Mouse (Mus musculus): ENCODE measurements around the gene Dclre1c. TPM values are rescaled to one million over a fixed set of nuclear protein-coding genes. Genes with fewer than 3 reads are reported as not detected.

Gene Dclre1c
- total and polyA plus RNA-seq, 3 experiments, result 6.0 to 9.6 (median 7.0) TPM

DNA sequence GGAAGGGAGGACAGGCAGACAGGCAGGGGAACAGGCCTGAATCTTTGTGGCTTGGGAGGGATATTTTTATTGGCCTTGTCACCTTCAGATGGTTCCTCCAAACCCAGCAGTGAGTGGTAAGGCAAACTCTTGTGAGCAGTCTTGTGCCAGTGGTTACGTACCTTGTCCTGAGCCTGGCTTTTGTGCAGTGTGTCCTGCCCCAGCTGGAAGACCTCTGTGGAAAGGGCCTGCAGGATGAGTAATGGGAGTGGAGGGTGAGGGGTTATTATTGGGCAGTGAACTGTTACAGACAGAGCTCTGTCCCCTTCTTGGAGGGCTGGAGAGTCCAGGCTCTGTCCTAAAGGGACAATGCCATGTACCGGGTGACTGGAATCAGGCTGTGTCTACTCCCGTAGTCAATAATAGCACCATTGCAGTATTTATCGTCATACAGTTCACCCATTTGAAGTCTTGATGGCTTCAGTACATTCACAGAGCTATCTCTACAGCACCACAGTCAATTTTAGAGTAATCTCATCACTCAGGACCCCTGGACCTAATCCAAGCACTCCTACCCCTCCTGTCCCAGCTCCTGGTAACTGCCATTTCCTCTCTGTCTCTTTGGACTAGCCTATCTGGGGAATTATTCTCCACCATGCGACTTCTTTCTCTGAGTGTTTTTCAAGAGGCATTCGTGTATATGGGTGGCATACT, 11.6 kb downstream of the Dclre1c start:
- in situ Hi-C loops (cut with MboI; ENCODE audit: low pct_ligation_motif_present, low pct_unique_long_range_greater_than_20kb, low sequenced_read_pairs) (no loop called here), dilution Hi-C loops (cut with MboI; ENCODE audit: extremely low pct_ligation_motif_present, extremely low pct_unique_long_range_greater_than_20kb, low sequenced_read_pairs) (no loop called here)
- no peaks in the 10 kb centered on the region for H3K27me3 ChIP-seq (replicated peaks)
- no peaks in the 10 kb centered on the region for H3K9me3 ChIP-seq (replicated peaks; ENCODE audit: low read length)
- no peak overlapping the region for H3K4me2 ChIP-seq (ENCODE audit: insufficient read depth, low read depth, poor library complexity, severe bottlenecking)
- H3K4me1 ChIP-seq (ENCODE audit: control insufficient read depth in 1 of 2, insufficient read depth in 2 of 2), result no peaks in the 10 kb centered on the region
- peaks cover 33 to 64% of the 10 kb centered on the region in 2 experiments for H3K36me3 ChIP-seq (replicated peaks in 1 of 2; ENCODE audit: control insufficient read depth in 1 of 2, insufficient read depth in 1 of 2, low read length in 1 of 2)
- H3K79me2 ChIP-seq (replicated peaks; ENCODE audit: control insufficient read depth, extremely low read depth, insufficient read depth, poor library complexity, severe bottlenecking), result no peaks in the 10 kb centered on the region
- no peak overlapping the region for H3K4me3 ChIP-seq (replicated peaks in 1 of 3; ENCODE audit: low read depth in 2 of 3, low read length in 2 of 3, poor library complexity in 1 of 3)
- no peak overlapping the region for H3K27ac ChIP-seq (ENCODE audit: insufficient read depth, low read depth)
- TF ChIP-seq TBP (conservative IDR thresholded peaks at IDR 0.05; ENCODE audit: low read depth, low read length), result no peak
- no peak for TF ChIP-seq CHD2 (IDR thresholded peaks at IDR 0.05; ENCODE audit: low read length)
- TF ChIP-seq PAX5 (IDR thresholded peaks at IDR 0.05; ENCODE audit: low read length), result no peak
- no peak for TF ChIP-seq E2F4 (IDR thresholded peaks at IDR 0.05; ENCODE audit: insufficient replicate concordance, low read depth, low read length)
- no peak overlapping the region for H3K9ac ChIP-seq (ENCODE audit: insufficient read depth, low read depth)
- DNase-seq (ENCODE audit: extremely low read depth), result no peak

DNA sequence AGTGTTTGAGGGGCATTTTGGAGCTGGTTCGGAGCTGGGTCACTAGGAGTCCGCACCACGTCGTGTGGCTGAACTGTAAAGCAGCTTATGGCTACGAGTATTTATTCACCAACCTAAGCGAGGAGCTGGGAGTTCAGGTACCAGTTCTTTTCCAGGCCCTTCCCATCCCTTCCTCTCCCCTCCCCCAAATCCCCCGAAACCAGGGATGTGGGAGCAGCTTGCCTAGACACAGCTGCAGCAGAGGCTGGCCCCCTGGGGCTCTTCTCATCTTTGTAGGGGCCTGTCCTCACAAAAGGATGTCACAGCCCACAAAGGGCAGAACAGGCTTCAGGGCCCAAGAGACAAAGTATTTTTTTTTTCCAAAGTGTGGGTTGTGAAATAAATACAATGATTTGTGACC, 14.0 kb downstream of the Dclre1c start:
- TF ChIP-seq KAT2A (IDR thresholded peaks at IDR 0.05; ENCODE audit: insufficient replicate concordance, low read length), result no peak
- no peak for TF ChIP-seq MEF2A (IDR thresholded peaks at IDR 0.05; ENCODE audit: borderline replicate concordance, low read depth, low read length)
- no peak for TF ChIP-seq ZKSCAN1 (IDR thresholded peaks at IDR 0.05; ENCODE audit: borderline replicate concordance, low read depth, low read length)
- TF ChIP-seq TCF12 (IDR thresholded peaks at IDR 0.05; ENCODE audit: low read depth, low read length), result no peak
- TF ChIP-seq EP300 (IDR thresholded peaks at IDR 0.05; ENCODE audit: low read length), result no peak
- TF ChIP-seq MAX (IDR thresholded peaks at IDR 0.05; ENCODE audit: low read length), result no peak
- in situ Hi-C loops (cut with MboI; ENCODE audit: low pct_ligation_motif_present, low pct_unique_long_range_greater_than_20kb, low sequenced_read_pairs) (no loop called here), dilution Hi-C loops (cut with MboI; ENCODE audit: extremely low pct_ligation_motif_present, extremely low pct_unique_long_range_greater_than_20kb, low sequenced_read_pairs) (no loop called here)
- H3K9me3 ChIP-seq (replicated peaks; ENCODE audit: low read length), result no peaks in the 10 kb centered on the region
- H3K4me3 ChIP-seq (replicated peaks in 1 of 3; ENCODE audit: low read depth in 2 of 3, low read length in 2 of 3, poor library complexity in 1 of 3), result no peak overlapping the region
- no peaks in the 10 kb centered on the region for H3K79me2 ChIP-seq (replicated peaks; ENCODE audit: control insufficient read depth, extremely low read depth, insufficient read depth, poor library complexity, severe bottlenecking)
- H3K4me1 ChIP-seq (ENCODE audit: control insufficient read depth in 1 of 2, insufficient read depth in 2 of 2), result no peaks in the 10 kb centered on the region
- no peaks in the 10 kb centered on the region for H3K27me3 ChIP-seq (replicated peaks)
- H3K9ac ChIP-seq (ENCODE audit: insufficient read depth, low read depth), result no peak overlapping the region
- H3K27ac ChIP-seq (ENCODE audit: insufficient read depth, low read depth), result no peak overlapping the region
- H3K36me3 ChIP-seq (replicated peaks in 1 of 2; ENCODE audit: control insufficient read depth in 1 of 2, insufficient read depth in 1 of 2, low read length in 1 of 2), result peaks cover 34 to 68% of the 10 kb centered on the region in 2 experiments
- no peak overlapping the region for H3K4me2 ChIP-seq (ENCODE audit: insufficient read depth, low read depth, poor library complexity, severe bottlenecking)
- no peak for DNase-seq (ENCODE audit: extremely low read depth)

DNA sequence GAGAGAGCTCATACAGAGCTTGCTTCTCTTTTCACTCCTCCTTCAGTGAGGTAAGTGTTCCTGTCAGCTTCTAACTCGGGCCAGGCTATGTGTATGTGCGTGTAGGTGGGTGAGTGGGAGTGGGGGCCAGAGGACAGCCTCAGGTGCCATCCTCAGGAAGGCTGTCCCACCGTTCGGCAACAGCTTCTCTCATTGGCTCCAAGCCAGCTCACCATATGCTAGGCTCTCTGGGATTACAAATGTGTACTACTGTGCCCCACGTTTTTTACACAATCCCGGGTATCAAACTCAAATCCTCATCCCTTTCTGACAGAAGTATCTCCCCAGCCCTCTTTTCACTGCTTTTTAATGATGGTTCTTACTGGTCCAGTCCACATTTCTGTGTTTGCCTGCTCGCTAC, 20.3 kb downstream of the Dclre1c start:
- TF ChIP-seq PAX5 (IDR thresholded peaks at IDR 0.05; ENCODE audit: low read length), result no peak
- TF ChIP-seq UBTF (IDR thresholded peaks at IDR 0.05; ENCODE audit: low read depth, low read length), result no peak
- TF ChIP-seq ZMIZ1 (IDR thresholded peaks at IDR 0.05; ENCODE audit: low read depth, low read length), result no peak
- TF ChIP-seq ZC3H11A (IDR thresholded peaks at IDR 0.05; ENCODE audit: low read depth, low read length), result no peak
- Histone ChIP-seq H3K9me3 (replicated peaks; ENCODE audit: low read length) (no peaks in the 10 kb centered on the region), H3K9ac (ENCODE audit: insufficient read depth, low read depth) (no peak overlapping the region), H3K36me3 (replicated peaks in 1 of 2; ENCODE audit: control insufficient read depth in 1 of 2, insufficient read depth in 1 of 2, low read length in 1 of 2) (peaks cover 55 to 87% of the 10 kb centered on the region in 2 experiments), H3K27ac (ENCODE audit: insufficient read depth, low read depth) (no peak overlapping the region), H3K4me3 (replicated peaks in 1 of 3; ENCODE audit: low read depth in 2 of 3, low read length in 2 of 3, poor library complexity in 1 of 3) (no peak overlapping the region), H3K4me2 (ENCODE audit: insufficient read depth, low read depth, poor library complexity, severe bottlenecking) (no peak overlapping the region), H3K27me3 (replicated peaks) (no peaks in the 10 kb centered on the region), H3K4me1 (ENCODE audit: control insufficient read depth in 1 of 2, insufficient read depth in 2 of 2) (peaks cover 0 to 17% of the 10 kb centered on the region in 2 experiments; a peak in 2 of 4 replicates), H3K79me2 (replicated peaks; ENCODE audit: control insufficient read depth, extremely low read depth, insufficient read depth, poor library complexity, severe bottlenecking) (no peaks in the 10 kb centered on the region)
- no peak for DNase-seq (ENCODE audit: extremely low read depth)
- dilution Hi-C loops (cut with MboI; ENCODE audit: extremely low pct_ligation_motif_present, extremely low pct_unique_long_range_greater_than_20kb, low sequenced_read_pairs), result no loop called here
- in situ Hi-C loops (cut with MboI; ENCODE audit: low pct_ligation_motif_present, low pct_unique_long_range_greater_than_20kb, low sequenced_read_pairs), result no loop called here

Measured in CH12.LX (cell line).